Mouse (Mus musculus): ENCODE results near the gene Mnd1. TPM values are rescaled to one million over a fixed set of nuclear protein-coding genes. Genes with fewer than 3 reads are reported as not detected.
A peak's percentile ranks its signal among the peaks of the same experiment; 100 is the strongest.

The Mnd1 gene
- polyA plus RNA-seq, 1 experiment from 2014 or later = 14.9 TPM

DNA sequence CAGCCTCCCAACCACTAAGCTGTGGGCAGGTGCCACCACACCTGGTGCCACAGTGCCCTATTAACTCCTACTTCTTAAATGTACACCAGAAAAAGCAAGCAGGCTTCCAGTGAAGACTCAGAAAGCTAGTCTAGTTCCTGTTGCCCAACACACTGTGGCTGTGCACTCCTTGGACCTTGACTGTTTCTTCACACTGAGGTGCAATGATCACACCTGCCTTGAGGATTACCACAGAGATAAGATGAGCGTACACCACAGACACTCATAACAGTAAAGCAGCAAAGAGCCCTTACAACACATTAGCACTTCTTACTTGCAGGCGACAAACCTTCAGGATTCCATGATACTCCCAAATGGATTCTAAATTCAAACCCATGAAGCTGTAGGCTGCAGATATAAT lies 62.7 kb downstream of the Mnd1 start:
- DNase-seq (ENCODE audit: low spot score) = no peak

GRCm38 (mm10) chr3:84090982-84091381 lies 64.6 kb downstream of the Mnd1 start:
- DNase-seq (ENCODE audit: low spot score) = peak; percentile 29

GRCm38 (mm10) chr3:84086921-84087320 lies 68.7 kb downstream of the Mnd1 start:
- DNase-seq (ENCODE audit: low spot score) = no peak

DNA sequence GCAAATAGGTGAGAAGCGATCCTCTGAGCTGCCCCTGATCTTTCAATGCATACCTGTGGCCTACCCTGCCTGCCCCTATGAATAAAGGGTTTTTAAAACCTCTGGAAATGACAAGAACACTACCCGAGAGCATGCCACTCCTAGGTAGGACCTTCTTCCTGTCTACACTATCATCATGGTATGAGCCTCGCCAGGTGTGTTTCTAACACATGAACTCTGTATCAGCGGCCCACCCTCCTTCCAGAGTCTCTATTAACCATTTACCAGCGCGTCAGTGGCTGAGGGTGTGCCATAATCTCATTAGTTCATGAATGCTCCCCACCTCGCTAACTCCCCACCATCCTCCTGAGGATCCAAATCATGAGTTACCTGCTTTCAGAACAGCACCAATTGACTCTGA lies 69.2 kb downstream of the Mnd1 start:
- DNase-seq (ENCODE audit: low spot score) = no peak

GRCm38 (mm10) chr3:84085429-84085828 lies 70.2 kb downstream of the Mnd1 start:
- DNase-seq (ENCODE audit: low spot score) = no peak

- DNase-seq (ENCODE audit: low spot score) = no peak
These were observed 74.3 kb downstream of the Mnd1 start for GRCm38 (mm10) chr3:84081208-84081722.

- DNase-seq (ENCODE audit: low spot score) = no peak
These were observed 75.5 kb downstream of the Mnd1 start for GRCm38 (mm10) chr3:84080074-84080473.

DNA sequence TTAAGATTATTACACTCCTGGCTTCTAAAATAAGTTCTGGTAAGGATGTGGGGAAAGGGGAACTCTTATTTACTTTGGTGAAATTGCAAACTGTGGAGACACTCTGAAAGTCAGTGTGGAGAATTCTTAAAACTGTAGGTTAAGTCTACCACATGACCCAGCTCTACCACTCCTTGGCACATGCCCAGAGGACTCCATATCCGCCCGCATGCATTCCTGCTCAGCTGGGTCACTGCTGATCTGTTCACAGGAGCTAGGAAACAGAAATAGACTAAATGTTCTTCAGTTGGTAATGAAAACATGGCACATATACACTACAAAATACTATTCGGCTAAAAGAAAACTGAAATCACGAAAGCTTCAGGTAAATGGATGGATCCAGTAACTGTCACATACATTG lies 78.1 kb downstream of the Mnd1 start:
- no peak for DNase-seq (ENCODE audit: low spot score)

GRCm38 (mm10) chr3:84076543-84077332 lies 78.8 kb downstream of the Mnd1 start:
- no peak for DNase-seq (ENCODE audit: low spot score)

GRCm38 (mm10) chr3:84075516-84075915 lies 80.1 kb downstream of the Mnd1 start:
- DNase-seq (ENCODE audit: low spot score) = no peak

DNA sequence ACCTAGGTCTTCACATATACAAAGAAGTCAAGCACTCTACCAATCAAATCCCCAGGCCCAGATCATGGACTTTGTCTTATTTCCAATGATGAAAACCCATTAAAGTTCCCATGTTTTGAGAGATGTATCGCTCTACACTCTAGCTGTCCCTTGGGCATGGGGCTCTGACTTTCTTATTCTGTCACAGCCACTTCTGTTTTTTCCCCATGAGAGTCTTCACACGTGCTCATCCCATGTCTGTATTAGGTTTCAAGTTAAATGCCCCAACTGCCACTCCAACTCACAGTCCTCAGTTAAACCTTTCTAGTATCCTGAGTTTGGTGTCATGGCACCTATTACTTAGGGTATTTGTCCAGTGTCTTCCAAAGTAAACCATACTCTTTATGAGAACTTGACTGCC lies 80.8 kb downstream of the Mnd1 start:
- DNase-seq (ENCODE audit: low spot score) = no peak

DNA sequence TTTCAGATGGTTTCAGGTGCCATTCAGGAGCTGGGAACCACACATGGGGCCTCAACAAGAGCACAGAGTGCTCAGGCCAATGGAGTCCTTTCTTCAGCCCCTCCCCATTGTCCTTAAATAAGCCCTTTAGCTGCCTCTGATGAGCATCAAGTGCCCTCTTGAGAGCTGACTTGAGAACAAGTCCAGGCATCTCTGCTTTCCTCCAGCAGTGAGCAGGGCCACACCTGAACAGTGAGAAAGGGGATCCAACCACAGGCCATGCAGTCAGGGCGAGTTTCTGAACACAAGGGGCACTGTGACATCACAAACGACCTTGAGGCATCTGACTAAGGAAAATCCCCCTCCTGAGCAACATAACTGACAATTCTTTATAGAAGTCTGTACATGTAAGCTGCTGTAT lies 83.9 kb downstream of the Mnd1 start:
- peak; percentile 44 for DNase-seq (ENCODE audit: low spot score)

DNA sequence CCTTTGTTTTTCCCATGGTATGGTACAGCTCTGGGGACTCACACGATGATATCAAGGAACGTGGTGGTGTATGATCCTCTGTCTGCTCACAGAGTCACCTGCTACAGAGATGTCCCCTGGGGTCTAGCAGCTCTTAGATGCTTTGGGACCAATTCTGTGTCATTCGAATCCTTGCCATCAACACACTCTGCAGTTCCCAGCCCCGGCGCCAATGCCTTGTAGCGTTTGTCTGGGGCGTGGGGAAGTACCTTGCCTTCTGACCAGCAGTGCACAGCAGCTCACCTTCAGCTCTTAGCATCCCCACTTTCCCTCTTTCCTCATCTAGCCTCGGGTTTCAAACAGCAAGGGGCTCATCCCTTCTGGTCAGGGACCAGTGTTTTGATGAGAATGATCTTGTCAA lies 84.8 kb downstream of the Mnd1 start:
- no peak for DNase-seq (ENCODE audit: low spot score)

DNA sequence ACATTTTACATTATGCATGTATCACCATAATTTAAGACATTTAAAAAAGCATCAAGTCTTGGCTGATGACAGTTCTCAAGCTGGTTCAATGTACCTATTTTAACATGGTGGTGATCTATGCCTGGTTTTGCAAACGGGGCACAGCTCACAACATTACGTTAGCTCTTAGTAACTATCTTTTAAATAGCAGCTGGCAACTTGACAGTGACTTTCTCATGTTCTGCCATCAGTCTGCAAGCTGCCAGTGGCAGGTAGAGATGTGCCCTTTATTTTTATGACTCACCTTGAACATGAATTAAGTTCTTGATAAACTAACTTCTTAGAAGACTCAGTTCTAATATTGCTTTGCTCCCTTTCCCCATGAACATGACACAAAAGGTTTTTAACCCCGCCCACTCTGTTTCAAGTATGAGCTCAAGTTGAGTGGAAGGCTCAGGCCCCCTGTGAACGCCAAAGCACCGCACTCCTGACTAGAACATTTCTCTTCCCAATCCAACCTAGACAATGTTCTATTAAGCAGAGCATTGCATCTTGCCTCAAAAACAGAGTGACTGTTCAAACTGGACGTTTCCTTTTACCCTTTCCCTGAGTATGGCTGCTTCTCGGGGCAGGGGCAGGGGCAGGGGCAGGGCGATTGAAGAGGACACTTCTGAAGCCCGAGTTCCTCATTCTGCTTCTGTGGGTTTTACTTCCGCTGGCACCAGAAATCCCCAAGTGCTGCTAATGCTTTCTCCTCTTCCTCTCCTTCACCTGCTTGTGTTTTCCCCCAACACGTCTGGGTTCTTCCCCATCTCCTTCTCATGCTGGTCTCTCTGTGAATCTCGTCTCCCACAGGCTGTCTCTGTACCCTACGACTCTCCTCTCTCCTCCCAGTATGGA lies 86.5 kb downstream of the Mnd1 start:
- peak; percentile 19 for DNase-seq (ENCODE audit: low spot score)

- peak; percentile 79 for DNase-seq (ENCODE audit: low spot score)
These were observed 89.8 kb downstream of the Mnd1 start for GRCm38 (mm10) chr3:84065825-84066224.

GRCm38 (mm10) chr3:84063369-84063914 lies 92.1 kb downstream of the Mnd1 start:
- no peak for DNase-seq (ENCODE audit: low spot score)

DNA sequence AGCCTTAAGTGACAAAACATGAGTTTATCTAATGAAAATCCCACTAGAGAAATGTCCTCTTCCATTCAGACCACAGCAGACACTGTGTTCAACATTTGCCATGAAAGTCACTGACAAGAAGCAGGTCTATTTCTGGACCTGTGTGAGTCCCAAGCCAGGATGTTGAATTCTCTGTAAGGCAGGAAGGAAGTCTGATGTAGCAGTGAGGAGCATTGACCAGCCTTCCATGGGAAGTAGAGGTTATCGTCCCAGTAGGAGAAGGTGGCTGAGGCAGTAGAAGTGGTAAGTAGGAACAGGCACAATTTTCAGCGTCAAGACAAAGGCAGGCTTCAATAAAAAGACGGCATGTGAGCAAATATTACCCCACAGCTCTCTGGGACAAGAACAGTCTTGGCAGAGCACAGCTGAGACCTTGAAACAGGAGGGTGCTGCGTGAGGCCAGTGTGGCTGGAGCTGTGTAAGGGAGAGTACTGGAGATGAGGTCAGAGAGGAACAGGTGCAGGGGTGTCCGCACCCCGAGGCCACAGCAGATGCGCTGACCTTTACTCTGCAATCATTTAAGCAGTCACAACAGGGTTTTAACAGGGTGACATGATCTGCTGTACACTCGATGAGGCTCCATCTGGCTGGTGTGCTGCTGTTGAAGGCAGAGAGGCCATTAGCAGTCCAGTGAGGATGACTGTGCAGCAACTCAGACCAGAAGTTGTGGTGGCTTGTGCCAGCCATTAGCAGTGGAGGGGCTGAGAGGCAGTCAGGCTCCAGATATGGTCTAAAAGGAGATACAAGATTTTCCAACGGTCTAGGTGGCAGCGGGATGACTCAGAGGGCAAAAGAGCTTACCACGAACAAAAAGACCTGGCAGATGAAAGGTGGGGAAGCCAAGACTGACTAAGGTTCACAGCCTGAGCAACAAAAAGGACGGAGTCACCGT lies 93.8 kb downstream of the Mnd1 start:
- DNase-seq (ENCODE audit: low spot score) = no peak

GRCm38 (mm10) chr3:84060946-84061345 lies 94.6 kb downstream of the Mnd1 start:
- DNase-seq (ENCODE audit: low spot score) = no peak

DNA sequence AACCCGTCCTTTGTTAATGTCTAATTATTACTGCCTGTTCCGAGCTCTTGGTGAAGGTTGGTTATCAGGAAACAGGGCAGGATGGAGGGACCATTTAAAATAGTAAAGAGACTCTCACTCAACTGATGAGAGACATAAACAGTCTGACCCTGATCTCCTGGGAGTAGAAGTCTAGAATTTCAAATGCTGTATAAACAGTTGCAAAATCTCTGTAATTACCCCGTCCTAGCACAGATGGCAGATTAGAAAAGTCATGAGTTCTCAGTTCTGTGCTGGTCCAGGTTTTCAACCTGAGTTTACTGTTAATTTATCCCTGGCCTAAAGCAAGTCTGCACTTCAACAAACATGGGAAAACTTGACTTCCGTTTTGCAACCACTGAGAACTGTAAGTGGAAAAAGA lies 95.5 kb downstream of the Mnd1 start:
- no peak for DNase-seq (ENCODE audit: low spot score)

DNA sequence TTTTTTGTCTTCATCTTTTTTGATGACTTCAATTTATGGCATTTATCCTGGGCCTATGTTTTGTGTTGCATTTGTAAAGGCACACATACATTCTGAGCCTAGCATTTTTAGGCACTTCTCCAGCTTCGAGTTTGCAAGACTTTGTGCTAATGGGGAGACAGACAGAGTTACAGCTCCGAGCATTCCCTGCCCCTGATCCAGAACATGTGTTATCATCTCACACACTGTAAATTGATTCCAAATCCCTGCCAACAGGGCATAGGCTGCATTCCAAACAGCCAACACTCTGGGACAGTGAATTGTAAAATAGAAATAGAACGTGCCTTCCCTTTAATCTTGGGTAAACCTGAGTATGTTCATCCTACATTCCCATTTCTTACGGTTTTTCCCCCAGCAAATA lies 95.9 kb downstream of the Mnd1 start:
- no peak for DNase-seq (ENCODE audit: low spot score)

GRCm38 (mm10) chr3:84059261-84059660 lies 96.3 kb downstream of the Mnd1 start:
- DNase-seq (ENCODE audit: low spot score) = no peak
